Mouse (Mus musculus) ES-Bruce4 (cell line): ENCODE results near the gene Hspa4. TPM values are rescaled to one million over a fixed set of nuclear protein-coding genes. Genes with fewer than 3 reads are reported as not detected.

Experiments
- H3K27ac ChIP-seq: 2 replicates; pipeline ENCODE4 v1.5.1; 2012; ENCODE audit warnings: low read length, inconsistent platforms; ENCODE audit not compliant: insufficient read depth
- H3K27me3 ChIP-seq: 2 replicates; pipeline ENCODE4 v1.6.1; 2012; ENCODE audit warnings: mild to moderate bottlenecking, low read length, inconsistent platforms; ENCODE audit not compliant: control insufficient read depth, poor library complexity, insufficient read depth, severe bottlenecking
- H3K36me3 ChIP-seq: 2 replicates; pipeline ENCODE4 v1.6.1; 2012; ENCODE audit warnings: inconsistent platforms, mild to moderate bottlenecking, low read length, moderate library complexity; ENCODE audit not compliant: control insufficient read depth, poor library complexity, insufficient read depth, severe bottlenecking
- H3K4me1 ChIP-seq: one replicate; pipeline ENCODE4 v1.8.1; 2011; ENCODE audit warnings: low read length; ENCODE audit not compliant: control insufficient read depth, insufficient read depth
- H3K4me3 ChIP-seq: 2 replicates; pipeline ENCODE4 v1.5.1; 2011; ENCODE audit warnings: low read depth, mild to moderate bottlenecking, low read length
- H3K9ac ChIP-seq: 2 replicates; pipeline ENCODE4 v1.6.1; 2012; ENCODE audit warnings: low read depth, mild to moderate bottlenecking, inconsistent platforms; ENCODE audit not compliant: poor library complexity, severe bottlenecking
- H3K9me3 ChIP-seq: replicated peaks from 2 replicates; pipeline ENCODE4 v1.6.1; 2012; ENCODE audit warnings: mild to moderate bottlenecking, low read length, inconsistent platforms; ENCODE audit not compliant: control insufficient read depth, poor library complexity, insufficient read depth, severe bottlenecking
- CTCF ChIP-seq: IDR thresholded peaks from one replicate; pipeline ENCODE4 v1.8.1; 2011; ENCODE audit warnings: low read depth, low read length
- EP300 ChIP-seq: IDR thresholded peaks from 2 replicates; pipeline ENCODE4 v1.6.1; 2011; ENCODE audit warnings: low read depth, low read length; ENCODE audit not compliant: insufficient read depth
- POLR2A ChIP-seq: IDR thresholded peaks from one replicate; pipeline ENCODE4 v1.8.1; 2011; ENCODE audit warnings: low read length; ENCODE audit not compliant: insufficient read depth
- polyA plus RNA-seq: library from polyadenylated mRNA; stranded (reverse); fragments of >200 nt; gene quantifications from 2 replicates; pipeline ENCODE4 v1.2.4, GENCODE M21; 2011; ENCODE audit warnings: low read depth; ENCODE audit not compliant: missing spikeins, insufficient read depth, insufficient read length

Hspa4 gene
- polyA plus RNA-seq, 1 experiment, result 634 TPM

- Histone ChIP-seq H3K9me3 (no peaks in the 10 kb centered on the region), H3K4me3 (no peak overlapping the region), H3K27ac (peak overlapping the region; percentile 33; the same call in 1 of the 2 replicates), H3K27me3 (no peaks in the 10 kb centered on the region), H3K9ac (no peak overlapping the region), H3K4me1 (no peaks in the 10 kb centered on the region), H3K36me3 (no peaks in the 10 kb centered on the region)
- TF ChIP-seq CTCF, result no peak
- TF ChIP-seq EP300, result no peak
- TF ChIP-seq POLR2A, result no peak
These were observed 11.1 kb upstream of the Hspa4 start for GRCm38 (mm10) chr11:53311385-53311784.

GRCm38 (mm10) chr11:53308884-53309310, 8.6 kb upstream of the Hspa4 start:
- H3K4me1 ChIP-seq, result no peaks in the 10 kb centered on the region
- no peak overlapping the region for H3K27ac ChIP-seq
- TF ChIP-seq CTCF (no peak), EP300 (no peak), POLR2A (no peak)
- no peaks in the 10 kb centered on the region for H3K36me3 ChIP-seq
- no peaks in the 10 kb centered on the region for H3K27me3 ChIP-seq
- no peak overlapping the region for H3K4me3 ChIP-seq
- H3K9ac ChIP-seq, result no peak overlapping the region
- no peaks in the 10 kb centered on the region for H3K9me3 ChIP-seq

DNA sequence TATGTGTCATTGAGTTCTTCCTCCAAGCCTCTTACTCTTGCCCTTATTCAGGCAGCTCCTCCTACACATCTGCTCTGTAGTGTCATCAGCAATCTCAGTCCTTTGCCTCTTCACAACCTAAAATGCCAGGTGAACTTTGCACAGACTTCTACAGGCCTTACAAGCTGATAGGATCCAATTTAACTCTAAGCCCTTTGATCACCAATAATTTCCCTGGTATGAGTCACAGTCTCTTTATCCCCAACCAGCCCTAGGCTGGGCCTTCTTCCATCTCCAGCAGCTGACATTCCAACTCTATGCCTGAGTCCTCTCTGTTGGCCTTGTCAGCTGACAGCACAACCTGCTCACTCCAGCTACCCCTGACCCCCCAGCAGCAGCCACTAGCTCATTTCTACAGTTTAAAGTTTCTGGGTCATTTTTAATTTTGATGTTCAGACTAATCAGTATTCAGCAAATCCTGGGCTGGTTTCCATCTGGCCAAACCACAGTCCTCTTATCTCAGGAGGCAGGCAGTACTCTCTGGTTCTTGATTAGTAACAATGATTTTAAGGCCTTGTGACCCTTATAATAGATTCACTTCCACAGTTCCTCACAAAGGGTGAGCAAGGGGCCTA, 8.1 kb upstream of the Hspa4 start:
- Histone ChIP-seq H3K27ac (no peak overlapping the region), H3K27me3 (no peaks in the 10 kb centered on the region), H3K9ac (no peak overlapping the region), H3K36me3 (no peaks in the 10 kb centered on the region), H3K4me3 (no peak overlapping the region), H3K4me1 (no peaks in the 10 kb centered on the region), H3K9me3 (no peaks in the 10 kb centered on the region)
- TF ChIP-seq EP300, result no peak
- TF ChIP-seq POLR2A, result no peak
- no peak for TF ChIP-seq CTCF

GRCm38 (mm10) chr11:53307558-53308065, 7.4 kb upstream of the Hspa4 start:
- Histone ChIP-seq H3K27ac (peak overlapping the region; percentile 39; the same call in 1 of the 2 replicates), H3K9me3 (no peaks in the 10 kb centered on the region), H3K4me3 (no peak overlapping the region), H3K27me3 (no peaks in the 10 kb centered on the region), H3K36me3 (no peaks in the 10 kb centered on the region), H3K4me1 (no peaks in the 10 kb centered on the region), H3K9ac (no peak overlapping the region)
- TF ChIP-seq EP300 (no peak), POLR2A (no peak)

DNA sequence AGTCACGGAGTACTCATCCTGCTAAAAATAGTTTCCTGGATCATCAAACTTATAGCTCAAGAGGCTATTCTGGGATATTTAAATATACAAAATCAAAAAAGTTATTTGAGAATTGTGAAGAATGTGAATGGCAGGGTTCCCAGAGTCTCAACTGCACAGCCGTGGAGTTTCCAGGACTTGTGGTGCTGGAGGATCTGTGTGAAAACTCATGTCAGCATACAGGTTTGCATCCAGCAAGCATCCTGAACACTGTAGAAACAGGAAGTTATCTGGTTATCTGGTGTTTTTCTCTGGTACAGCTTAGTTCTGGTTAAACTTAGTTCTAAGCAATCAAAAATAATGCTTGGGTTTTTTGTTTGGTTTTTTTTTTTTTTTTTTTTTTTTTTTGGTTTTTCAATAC, 6.7 kb upstream of the Hspa4 start:
- no peak overlapping the region for H3K27ac ChIP-seq
- H3K9ac ChIP-seq, result no peak overlapping the region
- no peaks in the 10 kb centered on the region for H3K9me3 ChIP-seq
- no peak for TF ChIP-seq POLR2A
- TF ChIP-seq CTCF, result no peak
- no peak for TF ChIP-seq EP300
- no peaks in the 10 kb centered on the region for H3K36me3 ChIP-seq
- no peak overlapping the region for H3K4me3 ChIP-seq
- H3K27me3 ChIP-seq, result no peaks in the 10 kb centered on the region
- no peaks in the 10 kb centered on the region for H3K4me1 ChIP-seq

GRCm38 (mm10) chr11:53304044-53304840, 4.0 kb upstream of the Hspa4 start:
- no peaks in the 10 kb centered on the region for H3K36me3 ChIP-seq
- TF ChIP-seq CTCF (no peak), POLR2A (no peak), EP300 (no peak)
- peak overlapping the region; percentile 31; the same call in 1 of the 2 replicates for H3K27ac ChIP-seq
- no peak overlapping the region for H3K4me3 ChIP-seq
- no peaks in the 10 kb centered on the region for H3K4me1 ChIP-seq
- H3K9ac ChIP-seq, result no peak overlapping the region
- H3K27me3 ChIP-seq, result no peaks in the 10 kb centered on the region
- H3K9me3 ChIP-seq, result no peaks in the 10 kb centered on the region
